Mouse (Mus musculus) gastrocnemius, postnatal 14 days (tissue): ENCODE results near the gene Gm8909. TPM values are rescaled to one million over a fixed set of nuclear protein-coding genes. Genes with fewer than 3 reads are reported as not detected.
"Not testable (repeated sequence)": the region's sequence is repeated elsewhere in the genome, so short reads cannot be mapped to it uniquely, and the experiment has no call there.

ENCODE experiments used
- DNase-seq: peaks from one replicate; pipeline ENCODE4 v3.0.0; 2021; ENCODE audit warnings: mixed read lengths
- intact Hi-C: fragments of 180-260 bp; cut with DNase I; formaldehyde crosslinking; loops from one replicate; pipeline ENCODE4 v1.15.1; 2025; ENCODE audit warnings: low total_unique reads
- long read RNA-seq, 2 experiments: library from polyadenylated mRNA; stranded (forward); transcript quantifications; one replicate each; pipeline ENCODE4 v2.0.0; 2021
- total RNA-seq, 2 experiments: library from RNA; stranded (reverse); gene quantifications; 2 replicates each; pipeline ENCODE4 v1.2.3; 2021

Gm8909 gene
- not detected for total RNA-seq
- long read RNA-seq, experiment 1: 0 reads
- long read RNA-seq, experiment 2: 0 reads

DNA sequence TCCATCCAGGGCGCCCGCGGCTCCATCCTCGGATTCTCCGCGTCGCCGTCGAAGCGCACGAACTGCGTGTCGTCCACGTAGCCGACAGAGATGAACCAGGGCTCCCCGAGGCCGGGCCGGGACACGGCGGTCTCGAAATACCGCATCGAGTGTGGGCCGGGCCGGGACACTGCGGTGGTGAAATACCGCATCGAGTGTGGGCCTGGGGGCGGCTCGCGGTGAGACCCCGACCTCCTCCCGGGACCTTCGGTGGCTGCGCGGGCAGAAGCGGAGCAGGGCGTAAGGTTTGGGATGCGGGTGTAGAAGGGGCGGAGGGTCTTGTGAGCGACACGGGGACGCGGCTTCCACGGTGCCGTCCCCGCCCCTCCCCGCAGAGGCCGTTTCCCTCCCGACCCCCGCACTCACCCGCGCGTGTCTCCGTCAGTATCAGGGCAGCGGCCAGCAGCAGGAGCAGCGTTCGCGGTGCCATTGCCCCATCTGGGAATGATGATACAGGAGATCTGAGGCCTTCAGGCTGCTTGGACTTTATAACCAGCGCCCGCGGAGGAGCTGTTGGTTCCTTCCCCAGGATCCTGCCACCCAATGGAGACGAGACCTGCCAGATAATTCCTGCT is at the start of gene Gm8909:
Gene Gm8909, minus strand, starts transcription at position 499 of the 614 bp plus-strand sequence.
- no peak for DNase-seq
- intact Hi-C loops: no loop called here

DNA sequence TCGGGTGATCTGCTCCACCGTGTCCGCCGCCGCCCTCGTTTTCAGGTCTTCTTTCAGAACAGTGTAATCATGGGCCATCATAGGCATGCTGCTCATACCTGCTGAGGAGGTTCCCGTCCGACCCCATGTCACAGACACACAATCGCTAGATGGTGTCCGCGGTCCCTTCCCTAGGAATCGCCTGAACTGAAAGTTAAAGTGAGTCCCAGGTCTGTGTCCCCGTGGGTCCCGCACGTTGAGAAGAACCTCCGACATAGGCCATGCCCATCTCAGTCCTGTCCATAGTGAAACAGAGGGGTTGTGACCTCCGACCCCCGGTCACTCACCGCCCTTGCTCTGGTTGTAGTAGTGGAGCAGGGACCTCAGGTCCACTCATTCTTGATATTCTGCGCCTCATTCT is 47.2 kb upstream of the Gm8909 start:
- no peak for DNase-seq
- intact Hi-C loops: no loop called here

DNA sequence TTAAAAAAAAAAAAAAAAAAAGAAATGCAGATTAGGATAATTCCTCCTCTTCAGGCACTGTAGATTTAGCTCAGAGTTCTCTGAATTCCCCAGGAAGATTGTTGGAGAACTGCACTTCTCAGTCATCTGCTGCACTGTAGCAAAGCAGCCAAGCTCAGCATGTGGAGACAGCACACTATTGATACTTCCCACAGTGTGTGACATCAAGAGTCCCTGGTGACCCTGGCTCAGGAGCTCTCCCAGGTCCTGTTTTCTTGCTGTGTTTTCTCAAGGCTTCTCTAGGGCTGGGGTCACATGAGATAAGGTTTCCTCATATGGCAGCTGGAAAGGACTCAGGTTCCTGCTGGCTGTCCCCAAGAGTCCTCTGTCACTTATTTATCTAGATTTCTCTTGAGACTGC is 38.5 kb upstream of the Gm8909 start:
- intact Hi-C loops: no loop called here

DNA sequence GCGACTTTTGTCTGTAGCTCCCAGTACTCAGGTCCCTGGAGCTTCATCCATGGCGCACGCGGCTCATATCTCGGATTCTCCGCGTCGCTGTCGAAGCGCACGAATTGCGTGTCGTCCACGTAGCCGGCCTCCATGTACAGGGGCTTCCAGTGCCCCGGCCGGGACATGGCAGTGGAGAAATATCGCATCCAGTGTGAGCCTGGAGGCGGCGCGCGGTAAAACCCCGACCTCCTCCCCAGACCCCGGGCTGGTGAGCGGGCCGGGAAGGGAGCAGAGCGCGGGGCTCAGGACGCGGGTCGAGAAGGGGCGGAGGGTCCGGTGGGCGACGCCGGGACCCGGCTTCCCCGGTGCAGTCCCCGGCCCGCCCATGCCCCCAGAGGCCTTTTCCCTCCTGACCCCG is 37.5 kb upstream of the Gm8909 start:
- no peak for DNase-seq
- intact Hi-C loops: no loop called here

More for the DNA sequence above, 38.5 kb upstream of the Gm8909 start:
- no peak for DNase-seq

DNA sequence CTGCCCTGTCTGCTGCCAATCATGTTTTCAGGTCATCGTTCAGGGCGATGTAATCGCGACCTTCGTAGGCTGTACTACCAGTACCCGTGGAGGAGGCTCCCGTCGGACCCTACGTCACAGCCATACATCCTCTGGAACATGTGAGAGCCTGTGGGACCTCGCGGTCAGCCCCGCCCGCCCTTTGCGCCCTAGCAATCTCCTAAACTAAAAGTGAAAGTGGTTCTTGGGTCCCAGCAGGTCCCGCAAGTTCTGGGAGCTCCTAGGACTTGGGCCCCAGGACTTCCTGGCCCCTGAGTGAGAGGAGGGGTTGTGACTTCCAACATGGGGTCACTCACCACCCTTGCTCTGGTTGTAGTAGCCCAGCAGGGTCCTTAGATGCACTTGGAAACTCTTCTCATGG is 37.1 kb upstream of the Gm8909 start:
- intact Hi-C loops: no loop called here
- no peak for DNase-seq

DNA sequence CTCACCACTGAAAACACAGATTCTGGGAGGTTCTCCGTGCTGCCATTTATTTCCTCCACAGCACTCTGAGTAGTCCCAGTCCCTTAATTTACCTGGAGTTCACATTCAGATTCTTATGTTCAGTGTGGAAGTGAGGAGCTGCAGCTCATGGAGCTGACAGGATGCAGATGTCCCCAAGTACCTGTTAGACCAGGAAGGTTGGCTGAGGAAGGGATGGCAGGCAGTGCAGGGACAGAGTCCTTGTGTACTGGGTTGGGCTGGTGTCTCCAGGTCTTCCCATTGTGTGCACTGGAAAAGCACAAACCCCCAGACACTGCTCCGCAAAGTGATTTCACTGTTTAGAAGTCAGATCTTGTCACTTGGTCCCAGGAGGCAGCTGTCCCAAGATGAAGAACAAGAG is 33.5 kb upstream of the Gm8909 start:
- no peak for DNase-seq
- intact Hi-C loops: no loop called here

DNA sequence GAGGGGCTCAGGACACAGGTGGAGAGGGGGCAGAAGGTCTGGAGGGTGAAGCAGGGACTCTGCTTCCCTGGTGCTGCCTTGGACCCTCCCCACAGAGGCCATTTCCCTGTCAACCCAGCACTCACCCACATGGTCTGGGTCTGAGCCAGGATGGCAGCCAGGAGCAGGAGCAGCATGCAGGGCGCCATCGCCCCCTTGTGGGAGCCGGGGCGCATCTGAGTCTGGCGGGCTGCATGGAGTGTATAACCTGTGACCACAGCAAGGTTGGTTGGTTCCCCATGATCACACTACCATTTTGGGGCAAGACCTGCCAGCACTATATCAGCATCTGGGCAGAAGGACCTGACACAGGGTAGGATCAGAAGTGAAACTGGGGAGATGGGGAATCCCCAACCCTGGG is 30.0 kb upstream of the Gm8909 start:
- intact Hi-C loops: loop anchor here (10.0 kb wide), 1 partner anchor 134 kb away; no protein-coding TSS in a partner anchor
- DNase-seq: no peak

DNA sequence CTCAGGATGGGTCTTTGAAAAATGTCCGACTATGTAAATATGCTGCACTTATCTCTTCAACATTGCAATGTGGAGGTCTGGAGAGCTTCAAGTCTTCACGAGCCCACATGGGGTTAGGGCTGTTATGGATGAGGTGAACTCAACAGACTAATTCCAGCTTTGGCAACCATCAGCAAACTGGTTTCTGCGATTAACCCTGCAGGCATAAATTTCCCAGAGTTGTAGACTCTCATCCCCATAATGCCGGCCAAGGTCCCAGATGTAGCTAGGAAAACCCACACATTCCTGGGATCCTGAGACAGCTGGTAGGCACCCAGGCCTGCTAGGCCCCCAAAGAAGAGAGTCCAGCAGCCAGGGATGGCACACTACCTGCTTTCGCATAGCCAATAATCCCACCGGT is 26.1 kb upstream of the Gm8909 start:
- intact Hi-C loops: loop anchor here (10.0 kb wide), 1 partner anchor 130 kb away; no protein-coding TSS in a partner anchor
- DNase-seq: no peak

DNA sequence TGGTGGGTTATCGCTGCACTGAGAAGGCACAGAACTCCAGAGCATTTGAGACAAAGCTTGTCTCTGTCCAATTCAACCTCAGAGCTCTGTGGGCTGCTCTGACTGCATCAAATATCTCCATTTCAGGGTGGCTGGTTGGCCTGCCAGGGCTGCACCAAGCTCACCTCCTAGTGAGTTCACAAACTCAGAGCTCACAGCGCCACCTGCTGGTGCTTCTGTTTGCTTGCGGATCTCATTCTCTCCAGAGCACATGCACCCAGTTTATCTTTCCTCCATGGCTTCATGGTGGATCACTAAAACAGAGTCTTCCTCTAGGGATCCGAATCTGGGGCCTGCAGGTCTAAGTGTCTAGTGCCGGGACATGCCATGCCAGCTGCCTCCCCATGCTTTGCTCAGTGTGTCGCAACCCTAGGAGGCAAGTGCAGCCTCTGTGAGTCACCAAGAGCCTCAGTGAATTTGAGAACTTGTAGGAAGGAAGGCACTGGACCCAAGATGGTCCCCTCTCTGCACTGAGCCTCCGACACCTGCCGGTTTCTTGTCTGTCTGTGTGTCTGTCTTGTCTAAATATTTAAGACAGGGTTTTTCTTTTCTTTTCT is 25.3 kb upstream of the Gm8909 start:
- DNase-seq: peak; percentile 47
- intact Hi-C loops: loop anchor here (10.0 kb wide), 1 partner anchor 129 kb away; no protein-coding TSS in a partner anchor

DNA sequence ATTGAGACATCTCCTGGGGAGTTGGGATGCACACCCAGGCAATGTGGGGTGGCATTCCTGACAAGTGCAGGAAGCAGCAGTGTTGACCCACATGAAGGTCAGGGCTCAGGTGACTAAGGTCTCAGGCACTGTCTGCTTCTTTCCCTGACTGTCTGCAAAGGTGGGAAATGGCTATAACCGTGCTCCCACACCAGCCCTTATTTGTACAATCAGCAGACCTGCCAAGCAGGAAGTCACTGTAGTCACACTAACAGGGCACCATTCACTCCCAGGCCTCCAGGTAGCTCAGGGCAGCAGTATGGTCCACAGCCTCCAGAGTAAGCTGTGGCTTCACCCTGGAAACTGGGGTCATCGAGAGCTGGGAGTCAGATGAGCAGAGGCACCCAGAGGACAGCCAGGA is 24.0 kb upstream of the Gm8909 start:
- no peak for DNase-seq
- intact Hi-C loops: loop anchor here (10.0 kb wide), 1 partner anchor 128 kb away; no protein-coding TSS in a partner anchor

DNA sequence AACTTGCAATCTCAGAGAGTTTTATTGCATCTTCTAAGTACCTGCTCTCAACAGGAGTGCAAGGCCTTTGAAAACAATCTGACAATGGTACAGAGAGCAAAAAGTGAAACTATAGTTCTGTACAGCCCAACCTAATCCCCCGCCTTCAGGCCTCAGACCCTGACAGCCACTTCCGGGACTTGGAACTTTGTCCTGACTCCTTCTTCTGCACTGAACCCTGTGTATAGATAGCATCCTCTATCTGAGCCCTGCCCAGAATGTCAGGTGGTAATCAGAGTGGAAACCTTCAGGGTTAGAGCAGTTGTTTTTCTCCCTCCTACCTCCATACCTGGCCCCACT is 21.8 kb upstream of the Gm8909 start, which contains the start of gene H2-T3:
Gene H2-T3, minus strand, starts transcription at position 119 of the 339 bp plus-strand sequence.
- DNase-seq: no peak
- intact Hi-C loops: loop anchor here (10.0 kb wide), 1 partner anchor 125 kb away; no protein-coding TSS in a partner anchor

DNA sequence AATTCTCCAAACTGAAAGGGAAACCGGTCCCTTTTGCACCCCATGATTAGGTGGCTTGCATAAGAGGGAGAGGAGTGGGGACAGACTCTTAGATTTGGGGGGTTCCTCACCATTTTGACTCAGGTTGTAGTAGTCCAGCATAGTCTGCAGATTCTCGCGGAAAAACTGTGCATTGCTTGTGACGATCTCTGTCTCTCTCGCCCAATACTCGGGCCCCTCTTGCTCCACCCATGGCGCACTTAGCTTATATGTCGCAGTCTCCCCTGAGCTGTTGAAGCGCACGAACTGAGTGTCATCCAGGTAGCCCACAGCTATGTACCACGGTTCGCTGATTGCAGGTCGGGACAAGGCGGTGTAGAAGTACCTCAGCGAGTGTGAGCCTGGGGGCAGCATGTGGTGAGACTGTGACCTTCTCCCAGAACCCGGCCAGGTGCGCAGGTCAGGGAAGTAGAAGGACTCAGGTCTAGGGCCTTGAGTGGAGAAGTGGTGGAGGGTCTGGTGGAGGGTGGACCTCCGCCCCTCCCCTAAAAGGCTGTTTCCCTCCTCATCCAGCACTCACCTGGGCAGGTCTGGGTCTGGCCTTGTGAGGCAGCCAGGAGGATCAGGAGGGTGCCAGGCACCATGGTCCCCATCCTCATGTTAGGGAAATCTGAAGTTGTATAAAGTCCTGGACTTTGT is 21.3 kb upstream of the Gm8909 start:
- no peak for DNase-seq
- intact Hi-C loops: loop anchor here (10.0 kb wide), 1 partner anchor 125 kb away; no protein-coding TSS in a partner anchor

DNA sequence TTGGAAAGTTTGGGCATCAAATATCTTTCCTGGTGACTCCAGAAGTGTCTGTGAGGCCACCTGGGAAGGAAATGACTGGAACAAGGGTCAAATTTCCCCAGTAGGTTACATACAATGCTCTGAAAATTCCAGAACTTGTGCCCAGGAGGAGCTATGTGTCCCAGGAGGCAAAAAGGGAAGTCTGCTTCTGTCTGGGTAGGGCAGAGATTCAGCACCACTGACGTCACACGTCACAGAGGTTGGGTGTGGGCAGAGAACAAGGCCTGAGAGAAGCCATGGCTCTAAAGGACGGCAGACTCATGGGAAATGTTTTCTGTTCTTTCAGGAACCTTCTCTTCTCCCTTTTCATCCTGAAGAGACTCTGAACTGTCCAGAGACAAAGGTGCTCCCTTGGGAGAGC is 19.2 kb upstream of the Gm8909 start:
- intact Hi-C loops: loop anchor here (2.0 kb wide), 1 partner anchor 21 kb away; no protein-coding TSS in a partner anchor
- DNase-seq: no peak

DNA sequence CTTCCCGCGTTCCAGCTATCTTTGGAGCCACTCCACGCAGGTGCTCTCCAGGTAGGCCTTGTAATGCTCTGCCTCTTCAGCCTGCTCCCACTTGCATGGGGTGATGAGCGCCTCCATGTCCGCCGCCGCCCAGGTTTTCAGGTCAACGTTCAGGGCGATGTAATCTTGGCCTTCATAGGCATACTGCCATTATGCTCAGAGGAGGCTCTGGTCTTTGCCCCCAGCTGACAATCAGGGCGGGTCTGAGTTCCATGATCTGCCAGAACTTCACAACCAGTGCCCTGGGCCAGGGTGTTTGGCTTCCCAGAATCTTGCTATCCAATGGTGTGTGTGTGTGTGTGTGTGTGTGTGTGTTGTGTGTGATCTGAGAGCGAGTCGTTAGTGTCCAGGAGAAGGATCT is 13.9 kb upstream of the Gm8909 start:
- intact Hi-C loops: no loop called here

DNA sequence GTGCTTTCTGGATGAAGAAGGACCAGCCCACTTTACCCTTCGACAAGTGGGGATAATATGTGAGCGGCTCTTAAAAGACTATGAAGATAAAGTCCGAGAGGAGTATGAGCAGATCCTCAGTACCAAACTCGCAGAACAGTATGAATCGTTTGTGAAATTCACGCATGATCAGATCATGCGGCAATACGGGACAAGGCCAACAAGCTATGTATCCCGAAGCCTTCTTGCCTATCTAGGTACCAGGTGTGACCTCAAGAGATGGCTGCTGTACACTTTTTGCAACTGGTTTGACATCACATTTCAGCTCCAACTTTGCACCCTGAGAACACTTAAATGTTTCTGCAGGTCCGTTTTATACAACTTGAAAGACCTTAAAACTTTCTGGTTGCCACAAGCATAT is 11.1 kb upstream of the Gm8909 start:
- intact Hi-C loops, DNase-seq: not testable (repeated sequence)

More for the DNA sequence above, 13.9 kb upstream of the Gm8909 start:
- DNase-seq: no peak

DNA sequence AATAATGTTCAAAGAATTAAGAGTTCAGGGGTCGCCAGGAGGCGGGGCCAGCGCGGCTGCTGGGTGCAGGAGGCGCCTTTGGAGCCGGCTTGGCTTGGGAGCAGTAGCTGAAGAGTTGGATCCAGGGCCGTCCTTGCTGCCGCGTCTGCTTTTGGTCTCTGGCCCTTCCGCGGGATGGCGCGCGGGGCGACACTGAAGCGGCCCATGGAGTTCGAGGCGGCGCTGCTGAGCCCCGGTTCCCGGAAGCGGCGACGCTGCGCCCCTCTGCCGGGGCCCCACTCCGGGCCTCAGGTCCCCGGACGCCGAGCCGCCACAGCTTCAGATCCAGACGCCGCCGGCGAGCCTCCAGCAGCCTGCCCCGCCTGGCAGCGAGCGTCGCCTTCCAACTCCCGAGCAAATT is 10.6 kb upstream of the Gm8909 start:
- intact Hi-C loops, DNase-seq: not testable (repeated sequence)

DNA sequence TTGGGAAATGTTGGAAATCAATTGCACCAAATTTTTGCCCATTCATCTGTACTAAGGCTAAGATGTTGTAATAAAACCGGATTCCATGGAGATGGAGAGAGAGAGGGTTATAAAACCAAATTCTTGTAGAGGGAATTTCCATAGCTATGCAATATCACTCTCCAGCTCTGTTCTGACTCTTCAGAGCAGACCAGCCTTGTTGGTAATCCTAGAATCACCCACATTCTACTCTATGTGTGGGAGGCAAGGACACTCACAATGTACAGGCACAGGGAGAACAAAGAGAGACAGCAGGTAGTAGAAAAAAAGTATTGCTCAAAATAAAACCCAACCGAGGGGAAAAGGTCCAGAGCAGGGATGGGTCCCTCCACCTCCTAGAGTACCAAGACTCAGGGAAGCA is 7.8 kb upstream of the Gm8909 start:
- DNase-seq, intact Hi-C loops: not testable (repeated sequence)

DNA sequence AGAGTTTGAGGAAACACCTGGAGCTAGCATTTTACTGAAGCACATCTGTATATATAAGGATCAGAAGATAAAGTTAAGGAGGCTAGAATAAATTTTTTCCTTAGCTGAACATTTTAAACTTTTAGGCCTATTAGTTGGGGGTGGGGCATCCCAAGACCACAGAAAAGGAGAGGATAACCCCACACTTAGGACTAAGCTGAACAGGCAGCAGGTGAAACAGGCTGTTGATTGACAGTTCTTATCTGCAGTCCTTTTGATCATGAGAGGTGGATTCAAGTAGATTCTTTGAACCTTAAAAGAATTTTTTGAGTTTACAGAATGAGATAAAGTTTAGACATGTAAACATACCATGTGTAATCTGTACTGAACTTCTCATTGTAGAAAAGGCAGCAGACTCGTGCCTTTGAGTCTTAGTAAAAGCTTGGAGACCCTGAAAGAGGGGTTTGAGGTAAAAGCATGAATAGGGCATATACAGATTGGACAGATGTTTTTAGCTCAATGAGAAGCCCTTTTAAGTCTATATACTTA is 2.0 kb upstream of the Gm8909 start:
- no peak for DNase-seq
- intact Hi-C loops: no loop called here

DNA sequence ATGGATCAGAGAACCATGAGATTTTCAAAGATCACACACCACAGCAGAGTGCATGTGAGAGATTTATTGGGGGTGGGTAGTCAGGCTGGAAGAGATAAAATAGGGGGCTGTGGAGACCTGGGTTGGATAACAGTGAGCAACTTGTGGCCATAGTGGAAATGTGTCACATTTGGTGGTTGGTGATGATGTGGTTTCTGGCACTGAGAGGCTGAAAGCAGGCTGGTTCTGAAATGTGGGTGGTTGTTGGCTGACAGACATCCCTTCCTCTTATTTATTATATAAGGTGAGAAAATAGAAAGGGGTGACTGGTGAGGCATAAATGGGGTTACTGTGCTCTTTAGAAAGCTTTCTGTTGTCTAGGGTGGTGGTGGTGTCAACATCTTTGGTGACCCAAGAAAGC is 1.4 kb upstream of the Gm8909 start:
- intact Hi-C loops: no loop called here
- DNase-seq: no peak

DNA sequence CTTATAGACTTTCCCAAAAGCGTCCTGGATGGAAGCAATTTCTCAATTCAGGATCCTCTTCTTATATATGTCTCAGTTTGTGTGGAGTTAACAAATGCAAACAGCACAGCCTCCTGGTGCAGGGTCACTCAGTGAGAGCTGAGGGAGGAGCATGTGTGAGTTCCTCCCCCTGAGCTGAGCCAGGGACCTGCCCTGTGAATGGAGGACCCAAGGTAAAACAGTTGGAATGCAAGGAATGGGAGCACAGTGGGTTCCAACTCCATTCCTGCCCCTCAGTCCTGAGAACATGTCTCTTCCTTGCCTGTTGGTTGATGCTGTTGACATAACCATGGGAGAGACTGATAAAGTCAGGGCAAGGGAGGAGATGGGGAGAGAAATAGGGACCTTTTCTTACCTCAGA is 757 bp upstream of the Gm8909 start:
- intact Hi-C loops, DNase-seq: not testable (repeated sequence)
